Mouse (Mus musculus) cerebellum, postnatal 10 days (tissue): ENCODE measurements around the gene Trhr2.

ENCODE experiments used
- DNase-seq, 2 experiments: peaks; one replicate each; pipeline ENCODE4 v3.0.0; 2021; ENCODE audit warnings: mixed read lengths in 2 of 2

The Trhr2 gene

DNA sequence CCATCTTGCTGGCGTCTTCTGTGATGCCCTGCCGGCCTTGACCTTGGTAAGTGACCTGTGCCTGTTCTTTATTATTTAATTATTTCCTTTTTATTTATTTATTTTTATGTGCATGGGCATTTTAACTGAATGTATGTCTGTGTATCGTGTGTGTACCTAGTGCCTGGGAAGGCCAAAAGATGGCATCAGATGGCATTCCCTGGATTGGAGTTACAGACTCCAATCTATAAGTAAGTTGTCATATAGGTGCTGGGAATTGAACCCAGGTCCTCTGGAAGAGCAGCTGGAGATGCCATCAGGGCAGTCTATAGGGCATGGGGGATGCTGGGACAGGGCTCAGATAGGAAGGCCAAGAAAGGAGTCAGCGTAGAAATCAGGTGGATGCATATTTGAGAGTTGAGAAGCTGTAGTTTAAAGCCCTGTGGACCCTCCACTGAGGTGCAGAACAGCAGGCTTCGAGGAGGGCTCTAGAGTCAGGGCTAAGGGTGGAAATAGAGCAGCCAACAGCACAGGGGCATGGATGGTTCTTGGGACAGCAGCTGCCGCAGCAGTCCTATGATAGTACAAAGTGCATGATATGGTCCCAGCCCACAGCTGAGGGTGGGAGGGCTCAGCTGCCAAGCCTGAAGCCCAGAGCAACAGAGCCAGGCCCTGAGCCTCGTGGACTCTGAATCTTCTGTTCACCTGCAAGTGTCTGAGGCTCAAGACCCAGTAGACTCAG, at the start of gene Trhr2:
Trhr2 (minus strand) TSS at position 51 of the 721 bp plus-strand sequence.
- no peak for DNase-seq

DNA sequence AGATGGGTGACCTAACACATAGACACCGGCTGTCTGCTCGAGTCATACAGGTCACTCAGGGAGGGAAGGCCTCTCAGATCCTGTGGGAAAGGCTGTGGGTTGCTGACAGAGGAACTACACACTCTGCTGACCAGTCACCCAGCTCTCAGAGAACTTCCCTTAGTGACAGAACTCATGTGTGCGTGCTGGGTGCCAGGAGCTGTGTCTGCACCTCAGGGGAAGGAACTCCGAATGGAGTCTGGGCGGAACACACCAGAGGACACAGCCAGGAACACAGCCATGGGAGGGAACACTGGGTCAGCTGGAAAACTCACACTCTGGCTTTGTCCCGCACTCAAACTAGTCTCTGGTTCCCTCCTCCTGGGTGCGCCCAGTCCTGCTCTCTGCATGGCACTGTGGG, 47.1 kb upstream of the Trhr2 start:
- DNase-seq = no peak

DNA sequence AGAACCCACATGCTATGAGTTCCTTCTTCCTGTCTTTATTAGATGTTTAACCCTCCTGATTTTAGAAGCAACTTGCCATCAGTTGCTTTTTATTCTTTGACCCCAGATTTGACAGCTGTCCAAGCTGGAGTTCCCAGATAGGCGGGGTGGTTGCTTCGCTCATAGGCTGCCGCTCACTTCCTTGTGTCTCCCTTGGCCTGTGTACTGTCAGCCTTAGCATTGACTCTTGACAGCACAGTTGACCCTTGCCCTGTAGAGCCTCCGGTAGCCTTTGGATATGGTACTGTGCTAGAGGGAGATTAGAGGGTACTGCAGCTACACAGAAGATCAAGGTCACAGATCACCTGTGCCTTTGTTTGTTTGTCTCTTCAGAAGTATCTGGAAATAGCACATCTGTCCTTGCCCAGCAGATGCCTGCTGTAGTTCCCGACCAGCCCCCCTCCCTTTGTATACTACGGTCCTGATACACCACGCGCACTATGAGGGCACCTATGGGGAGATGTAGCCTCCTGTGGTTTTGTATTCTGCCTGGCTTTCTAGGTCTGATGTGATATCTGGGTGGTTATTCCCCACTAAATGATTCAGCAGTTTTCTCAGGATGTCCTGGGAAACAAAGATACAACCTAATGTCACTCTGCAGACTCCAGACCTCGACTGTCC, 44.7 kb upstream of the Trhr2 start:
- DNase-seq = no peak

- DNase-seq = no peak
Observed at GRCm38 (mm10) chr8:122398186-122398585, 37.6 kb upstream of the Trhr2 start.

DNA sequence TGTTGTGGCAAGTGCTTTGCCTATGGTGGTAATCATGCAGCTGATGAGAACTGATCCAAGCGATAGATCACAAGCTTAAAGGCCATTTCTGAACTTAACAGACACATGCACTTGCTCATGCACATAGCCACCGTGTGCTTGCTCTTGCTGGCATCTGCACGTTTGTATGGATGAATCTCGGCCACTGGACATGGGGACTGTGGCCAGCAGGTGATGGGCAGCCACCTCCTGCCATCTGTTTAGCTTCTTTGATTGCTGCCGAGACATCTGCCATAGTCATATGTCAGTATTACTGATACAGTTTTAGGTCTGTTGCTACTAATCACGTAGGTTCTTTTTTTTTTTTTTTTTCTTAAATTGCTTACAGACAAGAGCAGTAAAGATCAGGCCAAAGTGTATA, 34.7 kb upstream of the Trhr2 start:
- DNase-seq = peak; percentile 77 to 81

- DNase-seq = no peak
Observed at GRCm38 (mm10) chr8:122393717-122394116, 33.2 kb upstream of the Trhr2 start.

GRCm38 (mm10) chr8:122390758-122391157, 30.2 kb upstream of the Trhr2 start:
- no peak for DNase-seq

GRCm38 (mm10) chr8:122389357-122389756, 28.8 kb upstream of the Trhr2 start:
- DNase-seq = no peak

- no peak for DNase-seq
Observed at GRCm38 (mm10) chr8:122383039-122383438, 22.5 kb upstream of the Trhr2 start.

DNA sequence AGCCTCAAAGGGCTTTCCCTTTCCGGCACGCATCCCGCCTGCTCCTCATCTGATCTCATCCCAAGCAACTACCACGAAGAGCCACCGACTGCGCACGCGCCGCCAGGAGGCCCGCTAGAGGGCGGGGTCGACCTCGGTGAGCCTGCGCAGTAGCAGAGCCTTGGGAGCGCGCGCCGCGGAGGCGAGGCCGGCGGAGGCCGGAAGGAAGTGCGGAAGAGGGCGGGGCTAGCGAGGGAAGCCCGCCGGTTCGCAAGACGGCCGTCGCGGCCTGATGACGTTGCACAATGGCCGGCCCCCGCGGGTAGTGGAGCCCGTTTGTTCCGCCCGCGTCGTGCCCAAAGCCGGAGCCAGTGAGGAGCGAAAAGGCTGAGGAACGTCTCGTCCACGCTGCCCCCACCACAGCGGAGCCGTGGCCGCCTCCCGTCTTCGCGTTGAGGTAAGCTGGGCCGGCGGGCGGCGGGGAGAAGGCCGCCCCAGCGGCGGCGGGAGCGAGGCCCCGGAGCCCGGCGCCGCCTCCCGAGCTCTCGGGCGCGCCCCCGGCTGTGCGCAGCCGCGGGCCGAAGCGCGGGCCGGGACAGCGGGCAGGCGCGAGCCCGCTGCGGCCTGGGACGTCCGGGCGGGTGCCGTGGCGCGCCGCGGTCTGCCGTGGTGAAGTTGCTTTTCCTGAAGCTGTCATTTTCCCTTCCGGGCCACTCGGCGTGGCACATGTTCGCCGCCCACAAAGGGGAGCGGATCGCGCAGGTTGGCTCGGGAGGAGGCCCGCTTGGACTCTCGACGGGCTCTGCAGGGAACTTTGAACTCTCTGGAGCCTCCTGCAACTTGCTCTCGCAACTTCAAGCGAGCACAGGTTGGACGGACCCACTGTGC, 16.1 kb upstream of the Trhr2 start, which contains the start of gene Zc3h18:
Zc3h18 (plus strand) TSS at position 245 of the 867 bp plus-strand sequence.
- peak; percentile 100 for DNase-seq

DNA sequence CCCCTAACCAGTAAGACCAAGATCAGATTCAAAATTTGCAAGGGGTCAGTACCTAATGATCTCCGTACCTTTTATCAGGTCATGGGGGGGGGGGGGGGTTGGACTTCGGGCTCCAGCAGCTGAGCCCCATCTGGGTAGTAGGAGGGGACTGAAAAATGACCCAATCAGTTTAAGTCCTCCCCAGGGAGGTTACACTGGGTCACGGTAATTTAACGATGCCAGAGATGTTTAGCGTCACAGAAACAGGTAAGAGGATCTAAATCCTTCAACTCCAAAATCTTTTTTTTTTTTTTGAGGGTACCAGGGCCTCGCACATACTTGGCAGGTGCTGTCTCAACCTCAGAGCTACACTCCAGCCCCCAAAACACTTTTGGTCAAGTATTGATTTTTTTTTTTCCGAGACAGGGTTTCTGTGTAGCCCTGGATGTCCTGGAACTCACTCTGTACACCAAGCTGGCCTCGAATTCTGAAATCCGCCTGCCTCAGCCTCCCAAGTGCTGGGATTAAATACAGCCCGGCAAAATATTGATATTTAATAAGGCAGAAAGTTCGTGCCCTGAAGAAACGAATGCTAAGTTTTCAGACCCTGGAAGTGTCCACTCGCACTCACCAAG, 15.3 kb upstream of the Trhr2 start:
- no peak for DNase-seq

DNA sequence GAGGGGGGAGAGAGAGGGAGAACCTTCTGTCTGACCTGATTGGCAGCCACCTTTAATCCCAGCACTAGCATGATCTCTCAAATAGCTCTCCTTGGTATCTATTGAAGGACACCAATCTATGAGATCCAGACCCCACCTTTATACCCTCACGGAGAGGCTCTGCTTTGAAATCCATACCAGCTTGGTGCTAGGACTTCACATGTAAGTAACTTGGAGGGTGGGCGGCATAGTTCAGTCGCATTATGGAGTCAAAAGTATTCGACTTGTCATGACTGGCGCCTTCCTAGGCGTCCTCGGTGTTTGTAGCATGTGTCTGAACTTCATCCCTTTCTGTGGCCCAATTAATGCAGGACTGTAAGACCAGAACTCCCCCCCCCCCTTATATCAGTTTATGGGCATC, 14.8 kb upstream of the Trhr2 start:
- no peak for DNase-seq

- DNase-seq = no peak
Observed at GRCm38 (mm10) chr8:122371706-122372105, 11.2 kb upstream of the Trhr2 start.

- DNase-seq = peak; percentile 84 to 87
Observed at GRCm38 (mm10) chr8:122369665-122370064, 9.1 kb upstream of the Trhr2 start.

DNA sequence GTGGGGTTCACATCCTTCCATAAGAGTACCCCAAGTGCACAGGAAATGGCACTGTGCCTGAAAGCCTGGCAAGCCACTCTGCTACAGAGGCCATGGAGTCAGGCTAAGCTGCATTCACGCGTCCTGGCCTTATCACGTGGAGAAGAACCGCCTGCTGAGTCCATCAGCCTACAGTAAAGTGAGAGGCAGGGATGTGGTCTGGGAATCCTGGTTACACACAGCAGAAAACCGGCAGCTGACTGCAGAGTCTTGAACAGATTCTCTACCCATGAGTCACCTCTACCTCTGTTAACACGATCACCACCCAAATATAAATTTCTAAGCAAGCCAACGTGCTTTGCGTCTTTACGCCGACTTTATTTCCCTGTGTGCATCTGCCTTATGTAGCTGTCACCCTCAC, 7.9 kb upstream of the Trhr2 start:
- DNase-seq = no peak

DNA sequence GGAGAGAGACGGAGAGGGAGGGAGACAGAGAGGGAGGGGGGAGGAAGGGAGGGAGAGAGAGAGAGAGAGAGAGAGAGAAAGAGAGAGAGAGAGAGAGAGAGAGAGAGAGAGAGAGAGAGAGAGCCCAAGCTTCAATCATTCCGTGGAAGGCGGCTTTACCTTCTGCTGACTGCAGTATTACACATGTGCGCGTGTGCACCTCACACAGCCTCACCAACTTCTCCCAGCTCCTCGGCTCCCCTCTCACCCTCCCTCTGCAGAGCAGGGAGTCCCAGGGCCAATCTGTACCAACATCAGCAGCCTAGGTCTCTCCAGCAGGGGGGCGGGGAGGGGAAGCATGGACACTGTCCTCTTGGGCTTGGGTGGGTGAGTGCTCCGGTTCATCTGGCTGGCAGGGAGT, 2.4 kb upstream of the Trhr2 start:
- no peak for DNase-seq

- no peak for DNase-seq
Observed at GRCm38 (mm10) chr8:122362271-122362670, 1.7 kb upstream of the Trhr2 start.

DNA sequence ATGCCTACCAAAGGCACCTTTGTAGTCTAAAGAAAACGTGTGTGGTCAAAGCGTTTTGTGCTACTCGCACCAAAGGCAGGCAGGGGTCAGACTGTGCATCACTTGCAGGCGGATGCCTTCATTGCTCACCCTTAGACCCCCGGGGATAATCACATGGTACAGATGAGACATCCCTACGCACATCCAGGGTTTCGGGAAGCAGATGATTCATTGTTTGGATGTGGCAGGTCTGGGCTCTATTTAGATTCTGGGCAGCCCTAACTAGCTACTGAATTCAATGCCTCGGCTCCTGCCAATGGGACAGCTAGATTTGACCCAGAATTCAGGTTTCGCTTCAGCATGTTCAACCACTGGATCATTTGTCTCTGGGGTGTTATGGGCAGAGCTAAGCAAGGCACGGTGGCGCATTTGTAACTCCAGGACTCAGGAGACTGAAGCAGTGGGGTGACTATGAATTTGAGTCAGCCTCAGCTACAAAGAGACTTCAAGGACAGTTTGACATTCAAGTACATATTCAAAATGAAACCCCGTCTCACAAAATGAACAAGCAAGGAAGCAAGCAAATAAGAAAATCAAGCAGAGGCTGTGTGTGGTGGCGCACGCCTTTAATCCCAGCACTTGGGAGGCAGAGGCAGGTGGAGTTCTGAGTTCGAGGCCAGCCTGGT, 1.3 kb downstream of the Trhr2 start:
- no peak for DNase-seq

GRCm38 (mm10) chr8:122357641-122358040, 2.9 kb downstream of the Trhr2 start:
- peak; percentile 70 to 79 for DNase-seq

- peak; percentile 57 to 69 for DNase-seq
Observed at GRCm38 (mm10) chr8:122357202-122357601, 3.3 kb downstream of the Trhr2 start.

DNA sequence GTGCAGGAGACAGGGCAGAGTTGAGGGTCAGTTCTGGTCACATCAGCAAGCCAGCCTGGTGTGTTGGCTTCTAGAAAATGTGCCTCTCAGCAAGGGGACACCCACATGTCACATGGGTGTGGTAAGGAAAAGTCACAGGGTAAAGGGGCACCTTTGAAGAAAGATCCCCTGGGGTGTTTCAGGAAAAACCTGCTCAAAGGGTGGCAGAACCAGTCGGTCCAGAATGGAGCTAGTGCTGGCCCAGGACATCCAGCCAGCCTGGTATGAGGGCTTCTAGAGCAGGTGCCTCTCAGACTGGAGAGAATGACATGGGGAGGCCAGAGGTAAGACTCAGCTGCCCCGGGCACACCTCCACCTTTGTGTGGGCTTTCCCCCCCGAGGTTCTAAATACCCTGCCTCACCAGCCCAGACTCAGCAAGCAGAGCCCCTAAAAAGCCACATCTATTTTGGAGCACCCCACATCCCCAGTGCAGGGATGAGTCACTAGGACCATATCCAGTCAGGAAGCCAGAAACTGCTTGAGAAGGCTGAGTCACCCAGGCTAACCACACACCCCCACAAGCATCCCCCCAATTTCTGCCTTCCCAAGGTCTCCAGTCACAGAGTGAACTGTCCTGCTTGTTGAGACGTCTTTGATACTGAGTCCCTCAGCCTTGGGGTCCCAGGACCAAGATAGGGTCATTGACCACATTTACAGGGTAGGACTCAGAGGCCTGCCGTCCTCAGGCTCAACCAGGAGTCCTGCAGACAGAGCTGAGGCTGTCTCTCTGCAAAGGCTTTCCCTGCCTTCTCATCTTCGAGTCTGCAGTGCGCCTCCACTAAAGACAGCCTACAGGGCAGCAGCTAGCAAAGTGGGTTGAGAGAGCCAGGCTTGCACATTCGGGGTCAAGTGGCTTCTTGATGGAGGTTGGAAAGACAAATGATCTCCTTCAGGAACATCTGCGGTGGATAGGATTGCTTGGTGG, 4.6 kb downstream of the Trhr2 start:
- no peak for DNase-seq
